Mouse (Mus musculus) C2C12 (cell line): ENCODE results near the gene Il12rb1.

ENCODE experiments used
- CEBPB ChIP-seq: IDR thresholded peaks from one replicate; pipeline ENCODE4 v1.6.1; 2011; ENCODE audit warnings: low read depth, mild to moderate bottlenecking, control low read depth, moderate library complexity
- CTCF ChIP-seq: IDR thresholded peaks from one replicate; pipeline ENCODE4 v1.5.1; 2011; ENCODE audit not compliant: control insufficient read depth, insufficient read depth, insufficient read length
- FOSL1 ChIP-seq: IDR thresholded peaks from one replicate; pipeline ENCODE4 v1.8.0; 2011; ENCODE audit warnings: mild to moderate bottlenecking, low read length; ENCODE audit not compliant: poor library complexity, insufficient read depth, severe bottlenecking
- MAX ChIP-seq: IDR thresholded peaks from one replicate; pipeline ENCODE4 v1.6.1; 2011; ENCODE audit warnings: mild to moderate bottlenecking, control low read depth
- MYOD1 ChIP-seq: IDR thresholded peaks from one replicate; pipeline ENCODE4 v1.6.1; 2011; ENCODE audit warnings: low read depth; ENCODE audit not compliant: control insufficient read depth, insufficient read length
- MYOG ChIP-seq: IDR thresholded peaks from one replicate; pipeline ENCODE4 v1.6.1; 2011; ENCODE audit not compliant: control insufficient read depth, insufficient read length; ENCODE audit errors: extremely low read depth
- USF1 ChIP-seq: IDR thresholded peaks from one replicate; pipeline ENCODE4 v1.6.1; 2011; ENCODE audit warnings: low read depth, mild to moderate bottlenecking, control low read depth, moderate library complexity

- TF ChIP-seq USF1 (peak; percentile 79), MYOD1 (peak; percentile 20), CTCF (no peak), MYOG (no peak), CEBPB (no peak), MAX (no peak), FOSL1 (no peak)
Measured at GRCm38 (mm10) chr8:70766571-70767440, 41.4 kb upstream of the Il12rb1 start.
